Mouse (Mus musculus): Measurements from ENCODE around the gene Gm36176. TPM values are rescaled to one million over a fixed set of nuclear protein-coding genes. Genes with fewer than 3 reads are reported as not detected.
"Not testable (repeated sequence)": the region's sequence is repeated elsewhere in the genome, so short reads cannot be mapped to it uniquely, and the experiment has no call there.

Gene Gm36176
- polyA plus RNA-seq (2015; fragmentation: Nextera tagmentation; extraction: Ambion mirVana), result not detected in 2 replicates

GRCm38 (mm10) chr10:77846503-77846902 is at the start of gene Gm36176:
Gene Gm36176, plus strand, starts transcription at chr10:77846803.
- no peak within 1 kb of the TSS for H3K4me2 ChIP-seq (replicated peaks)
- no peak for ATAC-seq
- H3K9me3 ChIP-seq, result no peaks in the 10 kb centered on the region
- H3K27me3 ChIP-seq (replicated peaks), result no peaks in the 10 kb centered on the region
- H3K9ac ChIP-seq, result no peak within 1 kb of the TSS
- H3K4me3 ChIP-seq (replicated peaks), result no peak within 1 kb of the TSS
- no peak within 1 kb of the TSS for H3K27ac ChIP-seq
- no peaks in the 10 kb centered on the region for H3K4me1 ChIP-seq (replicated peaks)
- H3K36me3 ChIP-seq, result no peaks in the 10 kb centered on the region
- whole genome bisulfite sequencing, result 67% methylated on average over 3 of the region's 3 CpGs

GRCm38 (mm10) chr10:77797677-77798076 is 48.9 kb upstream of the Gm36176 start:
- Histone ChIP-seq H3K27me3 (replicated peaks) (no peaks in the 10 kb centered on the region), H3K4me1 (replicated peaks) (no peaks in the 10 kb centered on the region), H3K36me3 (no peaks in the 10 kb centered on the region), H3K4me3 (replicated peaks) (no peak overlapping the region), H3K27ac (no peak overlapping the region), H3K9ac (no peak overlapping the region), H3K4me2 (replicated peaks) (no peak overlapping the region), H3K9me3 (no peaks in the 10 kb centered on the region)
- WGBS, result 32% methylated on average over 3 of the region's 3 CpGs
- ATAC-seq, result no peak

DNA sequence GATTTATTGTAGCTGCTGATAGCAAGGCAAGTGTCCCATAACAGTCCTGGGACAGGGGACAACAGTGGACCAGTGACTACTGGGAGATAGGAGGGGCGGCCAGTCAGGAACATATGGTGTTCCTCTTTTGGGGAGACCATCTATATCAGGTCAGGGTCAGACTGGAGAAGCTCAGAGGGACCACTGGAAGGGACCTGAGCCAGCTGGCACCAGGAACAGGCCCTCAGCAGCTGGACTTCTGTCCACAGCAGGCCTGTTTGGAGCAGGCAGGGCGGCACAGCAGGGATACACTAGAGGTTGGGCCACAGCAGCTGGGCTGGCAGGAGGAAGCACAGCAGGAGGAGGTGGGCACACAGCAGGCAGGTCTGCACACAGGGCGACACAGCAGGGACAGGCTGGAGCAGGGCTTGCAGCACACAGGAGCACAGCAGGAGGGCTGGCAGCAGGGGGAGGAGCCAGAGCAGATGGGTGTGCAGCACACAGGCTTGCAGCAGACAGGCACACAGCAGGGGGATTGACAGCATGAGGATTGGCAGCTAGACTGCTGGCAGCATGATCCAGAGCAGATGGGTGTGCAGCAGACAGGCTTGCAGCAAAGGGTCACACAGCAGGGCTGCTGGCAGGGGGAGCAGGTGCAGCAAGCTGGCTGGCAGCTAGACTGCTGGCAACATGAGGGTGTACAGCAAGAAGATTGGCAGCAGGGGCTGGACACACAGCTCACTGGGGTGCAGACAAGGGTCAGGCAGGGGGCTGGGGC is 48.3 kb upstream of the Gm36176 start:
- H3K9me3 ChIP-seq; H3K27me3 ChIP-seq (replicated peaks); H3K4me2 ChIP-seq (replicated peaks); H3K4me1 ChIP-seq (replicated peaks); ATAC-seq; H3K4me3 ChIP-seq (replicated peaks); H3K36me3 ChIP-seq; H3K27ac ChIP-seq; H3K9ac ChIP-seq: not testable (repeated sequence)
- WGBS, result 68% methylated on average over 3 of the region's 3 CpGs

GRCm38 (mm10) chr10:77798921-77799508 is 47.6 kb upstream of the Gm36176 start, which contains the start of gene Gm19668:
Gene Gm19668, minus strand, starts transcription at chr10:77799133.
- Histone ChIP-seq H3K4me1 (replicated peaks) (no peaks in the 10 kb centered on the region), H3K9me3 (no peaks in the 10 kb centered on the region), H3K9ac (no peak within 1 kb of the TSS), H3K27me3 (replicated peaks) (no peaks in the 10 kb centered on the region), H3K27ac (no peak within 1 kb of the TSS), H3K4me3 (replicated peaks) (no peak within 1 kb of the TSS), H3K4me2 (replicated peaks) (no peak within 1 kb of the TSS), H3K36me3 (no peaks in the 10 kb centered on the region)
- ATAC-seq, result no peak
- WGBS, result 56% methylated on average over 8 of the region's 8 CpGs

GRCm38 (mm10) chr10:77804095-77804494 is 42.5 kb upstream of the Gm36176 start:
- no peak overlapping the region for H3K9ac ChIP-seq
- WGBS, result 48% methylated on average over 3 of the region's 3 CpGs
- ATAC-seq, result no peak

GRCm38 (mm10) chr10:77811743-77812142 is 34.9 kb upstream of the Gm36176 start, which contains the start of gene Gm9507:
Gene Gm9507, minus strand, starts transcription at chr10:77811843.
- 68% methylated on average over 5 of the region's 5 CpGs for WGBS
- Histone ChIP-seq H3K4me3 (replicated peaks) (no peak within 1 kb of the TSS), H3K27ac (no peak within 1 kb of the TSS), H3K36me3 (no peaks in the 10 kb centered on the region), H3K9me3 (no peaks in the 10 kb centered on the region), H3K9ac (no peak within 1 kb of the TSS), H3K4me1 (replicated peaks) (no peaks in the 10 kb centered on the region), H3K27me3 (replicated peaks) (no peaks in the 10 kb centered on the region), H3K4me2 (replicated peaks) (no peak within 1 kb of the TSS)
- ATAC-seq, result no peak

More at GRCm38 (mm10) chr10:77804095-77804494, 42.5 kb upstream of the Gm36176 start:
- Histone ChIP-seq H3K27ac (no peak overlapping the region), H3K36me3 (no peaks in the 10 kb centered on the region), H3K4me3 (replicated peaks) (no peak overlapping the region), H3K4me1 (replicated peaks) (no peaks in the 10 kb centered on the region), H3K4me2 (replicated peaks) (no peak overlapping the region), H3K9me3 (no peaks in the 10 kb centered on the region), H3K27me3 (replicated peaks) (no peaks in the 10 kb centered on the region)

DNA sequence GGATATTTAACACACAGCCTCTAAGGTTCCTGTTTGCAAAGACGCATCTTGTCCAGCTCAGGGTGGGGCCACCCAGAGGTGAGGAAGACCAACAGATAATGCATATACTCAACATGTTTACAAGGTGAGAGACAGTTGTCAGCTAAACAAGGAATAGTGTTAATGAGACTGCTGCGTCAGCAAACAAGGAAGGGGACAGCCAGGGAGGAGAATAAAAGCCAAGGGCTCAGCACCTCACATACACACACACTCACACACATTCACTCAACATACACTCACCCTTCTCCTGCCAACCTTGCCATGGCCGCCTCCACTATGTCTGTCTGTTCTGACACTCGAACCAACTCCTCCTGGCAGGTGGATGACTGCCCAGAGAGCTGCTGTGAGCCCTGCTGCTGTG is 32.2 kb upstream of the Gm36176 start, which contains the start of gene Gm2696:
Gm2696 (plus strand) TSS at position 301 of the 400 bp plus-strand sequence.
- Histone ChIP-seq H3K4me3 (replicated peaks) (no peak within 1 kb of the TSS), H3K27ac (no peak within 1 kb of the TSS), H3K4me2 (replicated peaks) (no peak within 1 kb of the TSS), H3K36me3 (no peaks in the 10 kb centered on the region), H3K9ac (no peak within 1 kb of the TSS), H3K9me3 (no peaks in the 10 kb centered on the region), H3K4me1 (replicated peaks) (no peaks in the 10 kb centered on the region), H3K27me3 (replicated peaks) (no peaks in the 10 kb centered on the region)
- 36% methylated on average over 4 of the region's 4 CpGs for WGBS
- no peak for ATAC-seq

GRCm38 (mm10) chr10:77815514-77815913 is 31.1 kb upstream of the Gm36176 start:
- H3K36me3 ChIP-seq, result no peaks in the 10 kb centered on the region
- no peak overlapping the region for H3K4me3 ChIP-seq (replicated peaks)
- no peak for ATAC-seq
- H3K27ac ChIP-seq, result no peak overlapping the region
- no peaks in the 10 kb centered on the region for H3K9me3 ChIP-seq
- H3K4me2 ChIP-seq (replicated peaks), result no peak overlapping the region
- H3K9ac ChIP-seq, result no peak overlapping the region
- WGBS, result 26% methylated on average over 5 of the region's 5 CpGs
- no peaks in the 10 kb centered on the region for H3K27me3 ChIP-seq (replicated peaks)
- H3K4me1 ChIP-seq (replicated peaks), result no peaks in the 10 kb centered on the region

GRCm38 (mm10) chr10:77818523-77818922 is 28.1 kb upstream of the Gm36176 start:
- no peak overlapping the region for H3K9ac ChIP-seq
- no peak overlapping the region for H3K27ac ChIP-seq
- no peaks in the 10 kb centered on the region for H3K9me3 ChIP-seq
- WGBS, result 95% methylated on average over 4 of the region's 4 CpGs
- ATAC-seq, result no peak
- H3K4me3 ChIP-seq (replicated peaks), result no peak overlapping the region
- H3K4me2 ChIP-seq (replicated peaks), result no peak overlapping the region
- no peaks in the 10 kb centered on the region for H3K4me1 ChIP-seq (replicated peaks)
- no peaks in the 10 kb centered on the region for H3K36me3 ChIP-seq
- no peaks in the 10 kb centered on the region for H3K27me3 ChIP-seq (replicated peaks)

- Histone ChIP-seq H3K4me1 (replicated peaks) (no peaks in the 10 kb centered on the region), H3K4me2 (replicated peaks) (no peak overlapping the region), H3K9me3 (no peaks in the 10 kb centered on the region), H3K9ac (no peak overlapping the region), H3K36me3 (no peaks in the 10 kb centered on the region), H3K4me3 (replicated peaks) (no peak overlapping the region), H3K27ac (no peak overlapping the region), H3K27me3 (replicated peaks) (no peaks in the 10 kb centered on the region)
- WGBS, result 48% methylated on average over 4 of the region's 4 CpGs
- ATAC-seq, result no peak
These were observed 27.4 kb upstream of the Gm36176 start for GRCm38 (mm10) chr10:77819203-77819602.

DNA sequence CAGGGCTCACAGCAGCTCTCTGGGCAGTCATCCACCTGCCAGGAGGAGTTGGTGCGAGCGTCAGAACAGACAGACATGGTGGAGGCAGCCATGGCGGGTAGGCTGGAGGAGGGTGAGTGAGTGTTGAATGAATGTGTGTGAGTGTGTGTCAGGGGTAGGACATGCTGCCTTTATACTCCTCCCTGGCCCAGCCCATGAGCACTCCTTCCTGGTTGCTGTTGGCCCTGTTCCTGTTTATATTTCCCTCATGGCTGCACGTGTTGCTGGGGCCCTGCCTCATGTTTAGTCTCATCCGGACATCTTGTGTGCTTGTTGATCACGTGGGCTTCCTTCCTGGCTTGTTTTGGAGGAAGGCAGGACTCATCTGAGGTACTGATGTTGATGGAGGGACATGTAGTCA is 19.7 kb upstream of the Gm36176 start, which contains the start of gene Krtap10-4:
Krtap10-4 (minus strand) TSS at position 145 of the 400 bp plus-strand sequence.
- Histone ChIP-seq H3K27ac (no peak within 1 kb of the TSS), H3K36me3 (no peaks in the 10 kb centered on the region), H3K4me1 (replicated peaks) (no peaks in the 10 kb centered on the region), H3K9me3 (no peaks in the 10 kb centered on the region), H3K27me3 (replicated peaks) (no peaks in the 10 kb centered on the region), H3K4me2 (replicated peaks) (no peak within 1 kb of the TSS), H3K9ac (no peak within 1 kb of the TSS), H3K4me3 (replicated peaks) (no peak within 1 kb of the TSS)
- 53% methylated on average over 6 of the region's 6 CpGs for WGBS
- ATAC-seq, result no peak

DNA sequence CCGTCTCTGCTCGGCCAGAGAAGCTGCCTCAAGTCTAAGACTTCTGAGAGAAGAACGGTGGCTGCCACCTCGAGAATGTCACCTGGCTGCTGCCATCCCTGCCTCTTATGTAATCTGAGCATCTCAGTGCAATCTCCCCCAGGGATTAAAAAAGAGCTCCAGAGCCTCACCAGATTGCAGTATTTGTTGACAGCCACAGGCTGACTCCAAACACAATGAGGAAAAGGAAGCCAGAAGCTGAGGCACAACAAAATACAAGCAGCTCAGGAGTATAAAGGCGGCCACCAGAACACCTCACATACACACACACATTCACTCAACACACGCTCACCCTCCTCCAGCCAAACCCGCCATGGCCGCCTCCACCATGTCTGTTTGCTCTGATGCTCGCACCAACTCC is 11.0 kb upstream of the Gm36176 start, which contains the start of gene Krtap10-10:
Krtap10-10 (plus strand) TSS at position 301 of the 400 bp plus-strand sequence.
- H3K9ac ChIP-seq, result no peak within 1 kb of the TSS
- H3K27me3 ChIP-seq (replicated peaks), result no peaks in the 10 kb centered on the region
- H3K9me3 ChIP-seq, result no peaks in the 10 kb centered on the region
- no peak for ATAC-seq
- no peaks in the 10 kb centered on the region for H3K36me3 ChIP-seq
- H3K4me3 ChIP-seq (replicated peaks), result no peak within 1 kb of the TSS
- H3K4me1 ChIP-seq (replicated peaks), result no peaks in the 10 kb centered on the region
- no peak within 1 kb of the TSS for H3K27ac ChIP-seq
- WGBS, result 69% methylated on average over 9 of the region's 9 CpGs
- no peak within 1 kb of the TSS for H3K4me2 ChIP-seq (replicated peaks)
